Mouse (Mus musculus) myocyte (in vitro differentiated cells): ENCODE results near the gene Gm20388. TPM values are rescaled to one million over a fixed set of nuclear protein-coding genes. Genes with fewer than 3 reads are reported as not detected.

ENCODE experiments used
- H3K27me3 ChIP-seq: one replicate; pipeline ENCODE4 v1.6.1; 2011; ENCODE audit not compliant: control insufficient read depth, insufficient read depth, insufficient read length
- H3K36me3 ChIP-seq: one replicate; pipeline ENCODE4 v1.6.1; 2011; ENCODE audit not compliant: control insufficient read depth, insufficient read depth
- H3K4me2 ChIP-seq: one replicate; pipeline ENCODE4 v1.6.1; 2011; ENCODE audit warnings: low read depth, control low read depth
- H3K4me3 ChIP-seq: one replicate; pipeline ENCODE4 v1.5.1; 2011; ENCODE audit warnings: mild to moderate bottlenecking, control low read depth, moderate library complexity
- H3K79me2 ChIP-seq: one replicate; pipeline ENCODE4 v1.6.1; 2011; ENCODE audit not compliant: control insufficient read depth, insufficient read depth
- H3ac ChIP-seq: one replicate; pipeline ENCODE4 v1.6.1; 2011; ENCODE audit not compliant: control insufficient read depth, insufficient read length
- CEBPB ChIP-seq: IDR thresholded peaks from 2 replicates; pipeline ENCODE4 v1.6.1; 2011; ENCODE audit warnings: mild to moderate bottlenecking, moderate library complexity; ENCODE audit not compliant: poor library complexity, insufficient read depth, severe bottlenecking
- E2F4 ChIP-seq: IDR thresholded peaks from one replicate; pipeline ENCODE4 v1.6.1; 2011; ENCODE audit warnings: mild to moderate bottlenecking, control low read depth, moderate library complexity; ENCODE audit not compliant: insufficient read depth
- MAX ChIP-seq: IDR thresholded peaks from one replicate; pipeline ENCODE4 v1.6.1; 2011; ENCODE audit warnings: low read depth, mild to moderate bottlenecking, control low read depth
- MYOD1 ChIP-seq, 3 experiments: IDR thresholded peaks; one replicate each; pipeline ENCODE4 v1.6.1; 2011; ENCODE audit warnings: control low read depth in 2 of 3, low read depth in 2 of 3, mild to moderate bottlenecking in 2 of 3, moderate library complexity in 1 of 3; ENCODE audit not compliant: insufficient read length in 2 of 3, control insufficient read depth in 1 of 3
- MYOG ChIP-seq, 3 experiments: IDR thresholded peaks; one replicate each; pipeline ENCODE4 v1.6.1; 2011; ENCODE audit warnings: control low read depth in 2 of 3, low read depth in 2 of 3, mild to moderate bottlenecking in 2 of 3; ENCODE audit not compliant: insufficient read length in 2 of 3, control insufficient read depth in 1 of 3, insufficient read depth in 1 of 3
- POLR2A ChIP-seq: IDR thresholded peaks from one replicate; pipeline ENCODE4 v1.6.1; 2011; ENCODE audit warnings: low read depth, mild to moderate bottlenecking, control low read depth, moderate library complexity; ENCODE audit not compliant: insufficient read length
- POLR2AphosphoS2 ChIP-seq: IDR thresholded peaks from one replicate; pipeline ENCODE4 v1.6.1; 2011; ENCODE audit warnings: low read depth, control low read depth; ENCODE audit not compliant: insufficient read length
- REST ChIP-seq: IDR thresholded peaks from one replicate; pipeline ENCODE4 v1.6.1; 2011; ENCODE audit warnings: mild to moderate bottlenecking, control low read depth, moderate library complexity; ENCODE audit not compliant: insufficient read depth, insufficient read length
- SRF ChIP-seq: IDR thresholded peaks from one replicate; pipeline ENCODE4 v1.6.1; 2011; ENCODE audit warnings: low read depth; ENCODE audit not compliant: control insufficient read depth, insufficient read length
- TCF12 ChIP-seq: IDR thresholded peaks from one replicate; pipeline ENCODE4 v1.6.1; 2011; ENCODE audit warnings: mild to moderate bottlenecking, control low read depth; ENCODE audit not compliant: poor library complexity, insufficient read depth, severe bottlenecking
- TCF3 ChIP-seq: IDR thresholded peaks from one replicate; pipeline ENCODE4 v1.6.1; 2011; ENCODE audit warnings: low read depth, control low read depth; ENCODE audit not compliant: insufficient read length
- USF1 ChIP-seq: IDR thresholded peaks from one replicate; pipeline ENCODE4 v1.6.1; 2011; ENCODE audit warnings: low read depth, mild to moderate bottlenecking, control low read depth, moderate library complexity
- polyA plus RNA-seq: library from polyadenylated mRNA; unstranded; fragments of >200 nt; fragmentation: generic; extraction: Trizol; gene quantifications from one replicate; pipeline ENCODE4 v1.2.1, GENCODE M21; 2012; ENCODE audit warnings: missing spikeins

Gene Gm20388
- polyA plus RNA-seq, 1 experiment: 15.3 TPM

GRCm38 (mm10) chr8:122918438-122919107, 3007.9 kb downstream of the Gm20388 start:
- H3ac ChIP-seq: no peak overlapping the region
- H3K4me3 ChIP-seq: no peak overlapping the region

DNA sequence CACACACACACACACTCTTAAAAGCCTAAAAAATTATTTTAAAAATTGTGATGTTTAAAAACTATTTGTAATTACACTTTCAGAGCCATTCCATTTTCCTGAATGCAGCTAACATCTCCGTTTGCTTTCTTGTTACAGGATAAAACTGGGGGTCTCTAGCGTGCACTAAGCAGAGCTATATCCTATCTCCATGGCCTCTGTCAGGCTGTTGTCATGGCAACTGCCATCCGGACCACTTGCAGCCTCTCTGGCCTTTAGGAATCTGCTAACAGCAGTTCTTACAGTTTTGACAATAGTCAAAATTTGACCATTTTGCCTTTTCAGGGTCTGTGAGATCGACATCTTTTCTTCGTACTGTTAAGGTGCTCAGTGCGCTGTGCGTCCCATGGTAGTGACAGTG, 3010.2 kb downstream of the Gm20388 start:
- Histone ChIP-seq H3K36me3 (no peaks in the 10 kb centered on the region), H3ac (no peak overlapping the region), H3K4me3 (no peak overlapping the region), H3K4me2 (no peak overlapping the region), H3K27me3 (no peaks in the 10 kb centered on the region), H3K79me2 (peaks cover 99% of the 10 kb centered on the region)
- no peak for TF ChIP-seq POLR2A

More at GRCm38 (mm10) chr8:122918438-122919107, 3007.9 kb downstream of the Gm20388 start:
- Histone ChIP-seq H3K4me2 (peak overlapping the region; percentile 44), H3K27me3 (no peaks in the 10 kb centered on the region), H3K79me2 (peaks cover 97% of the 10 kb centered on the region), H3K36me3 (peaks cover 15% of the 10 kb centered on the region)
- TF ChIP-seq POLR2AphosphoS2 (no peak), MYOG (IDR thresholded peaks at IDR 0.05; ENCODE audit: control insufficient read depth in 1 of 3, insufficient read depth in 1 of 3, insufficient read length in 2 of 3, low read depth in 2 of 3) (peak; percentile 45 to 71 (median 46)), MYOD1 (IDR thresholded peaks at IDR 0.05; ENCODE audit: control insufficient read depth in 1 of 3, insufficient read length in 2 of 3, low read depth in 2 of 3) (peak in 2 of 3 experiments; percentile 77 to 84), USF1 (no peak), TCF3 (no peak), E2F4 (no peak), MAX (no peak), SRF (no peak), REST (no peak)

- TF ChIP-seq E2F4: no peak
- TF ChIP-seq SRF: no peak
- TF ChIP-seq TCF3: no peak
- TF ChIP-seq REST: no peak
- TF ChIP-seq USF1: no peak
- no peak for TF ChIP-seq MAX
- no peak for TF ChIP-seq MYOD1 (IDR thresholded peaks at IDR 0.05; ENCODE audit: control insufficient read depth in 1 of 3, insufficient read length in 2 of 3, low read depth in 2 of 3)
- TF ChIP-seq CEBPB: no peak
- Histone ChIP-seq H3ac (no peak overlapping the region), H3K79me2 (peaks cover 100% of the 10 kb centered on the region), H3K4me2 (peak overlapping the region; percentile 67), H3K27me3 (no peaks in the 10 kb centered on the region), H3K36me3 (no peaks in the 10 kb centered on the region), H3K4me3 (no peak overlapping the region)
Observed at GRCm38 (mm10) chr8:122922945-122923344, 3012.3 kb downstream of the Gm20388 start.

DNA sequence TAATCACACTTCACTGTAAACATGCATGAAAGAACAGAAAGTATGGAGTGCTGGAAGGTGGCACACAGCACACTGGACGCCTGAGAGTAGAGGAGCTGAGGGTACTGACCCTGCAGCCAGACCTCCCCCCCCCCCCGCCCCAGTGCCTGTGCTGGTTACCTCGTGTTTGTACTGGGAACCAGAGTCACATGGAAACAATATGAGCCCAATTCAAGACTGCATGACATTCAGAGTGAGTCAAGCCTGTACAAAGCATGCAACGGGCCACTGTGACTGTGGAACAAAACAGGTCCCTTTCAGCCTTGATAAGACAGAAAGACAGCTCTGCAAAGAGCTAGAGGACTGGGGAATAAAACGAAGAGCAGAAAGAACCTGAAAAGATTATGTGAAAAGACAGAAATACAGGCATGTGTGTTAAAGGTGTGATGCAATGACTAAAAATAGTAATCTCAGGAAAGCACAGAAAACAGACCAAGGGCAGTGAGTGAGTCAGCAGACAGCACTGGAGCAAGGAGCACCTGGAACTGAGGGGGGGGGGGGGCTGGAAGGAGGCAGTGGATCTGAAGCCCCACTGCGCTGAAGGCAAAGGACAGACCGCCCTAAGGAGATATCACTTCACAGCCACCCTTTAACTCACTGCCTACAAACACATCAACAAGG, 3012.9 kb downstream of the Gm20388 start:
- Histone ChIP-seq H3K4me3 (no peak overlapping the region), H3K4me2 (peak overlapping the region; percentile 67), H3K36me3 (no peaks in the 10 kb centered on the region), H3ac (no peak overlapping the region), H3K27me3 (no peaks in the 10 kb centered on the region), H3K79me2 (peaks cover 100% of the 10 kb centered on the region)
- TF ChIP-seq TCF3 (no peak), POLR2A (no peak), MYOG (IDR thresholded peaks at IDR 0.05; ENCODE audit: control insufficient read depth in 1 of 3, insufficient read depth in 1 of 3, insufficient read length in 2 of 3, low read depth in 2 of 3) (no peak), USF1 (no peak), E2F4 (no peak), REST (no peak), MYOD1 (IDR thresholded peaks at IDR 0.05; ENCODE audit: control insufficient read depth in 1 of 3, insufficient read length in 2 of 3, low read depth in 2 of 3) (no peak), SRF (no peak), TCF12 (no peak), MAX (no peak), CEBPB (no peak), POLR2AphosphoS2 (no peak)

GRCm38 (mm10) chr8:122924091-122924490, 3013.4 kb downstream of the Gm20388 start:
- H3K4me2 ChIP-seq: peak overlapping the region; percentile 67
- no peaks in the 10 kb centered on the region for H3K36me3 ChIP-seq
- no peak overlapping the region for H3K4me3 ChIP-seq
- H3K79me2 ChIP-seq: peaks cover 100% of the 10 kb centered on the region
- no peak for TF ChIP-seq CEBPB
- no peak for TF ChIP-seq MYOD1 (IDR thresholded peaks at IDR 0.05; ENCODE audit: control insufficient read depth in 1 of 3, insufficient read length in 2 of 3, low read depth in 2 of 3)
- no peak for TF ChIP-seq POLR2A
- TF ChIP-seq USF1: no peak
- no peak for TF ChIP-seq POLR2AphosphoS2
- no peak for TF ChIP-seq TCF3
- no peak for TF ChIP-seq SRF
- no peak for TF ChIP-seq MAX
- TF ChIP-seq MYOG (IDR thresholded peaks at IDR 0.05; ENCODE audit: control insufficient read depth in 1 of 3, insufficient read depth in 1 of 3, insufficient read length in 2 of 3, low read depth in 2 of 3): no peak
- TF ChIP-seq TCF12: no peak
- TF ChIP-seq E2F4: no peak
- TF ChIP-seq REST: no peak
- H3K27me3 ChIP-seq: no peaks in the 10 kb centered on the region
- no peak overlapping the region for H3ac ChIP-seq
